Mouse (Mus musculus) B cell, adult 2 months (primary cell): ENCODE results near the gene C1qtnf9.

Source experiments
- DNase-seq, 2 experiments: peaks; one replicate each; pipeline ENCODE4 v3.0.0; 2022

Gene C1qtnf9

DNA sequence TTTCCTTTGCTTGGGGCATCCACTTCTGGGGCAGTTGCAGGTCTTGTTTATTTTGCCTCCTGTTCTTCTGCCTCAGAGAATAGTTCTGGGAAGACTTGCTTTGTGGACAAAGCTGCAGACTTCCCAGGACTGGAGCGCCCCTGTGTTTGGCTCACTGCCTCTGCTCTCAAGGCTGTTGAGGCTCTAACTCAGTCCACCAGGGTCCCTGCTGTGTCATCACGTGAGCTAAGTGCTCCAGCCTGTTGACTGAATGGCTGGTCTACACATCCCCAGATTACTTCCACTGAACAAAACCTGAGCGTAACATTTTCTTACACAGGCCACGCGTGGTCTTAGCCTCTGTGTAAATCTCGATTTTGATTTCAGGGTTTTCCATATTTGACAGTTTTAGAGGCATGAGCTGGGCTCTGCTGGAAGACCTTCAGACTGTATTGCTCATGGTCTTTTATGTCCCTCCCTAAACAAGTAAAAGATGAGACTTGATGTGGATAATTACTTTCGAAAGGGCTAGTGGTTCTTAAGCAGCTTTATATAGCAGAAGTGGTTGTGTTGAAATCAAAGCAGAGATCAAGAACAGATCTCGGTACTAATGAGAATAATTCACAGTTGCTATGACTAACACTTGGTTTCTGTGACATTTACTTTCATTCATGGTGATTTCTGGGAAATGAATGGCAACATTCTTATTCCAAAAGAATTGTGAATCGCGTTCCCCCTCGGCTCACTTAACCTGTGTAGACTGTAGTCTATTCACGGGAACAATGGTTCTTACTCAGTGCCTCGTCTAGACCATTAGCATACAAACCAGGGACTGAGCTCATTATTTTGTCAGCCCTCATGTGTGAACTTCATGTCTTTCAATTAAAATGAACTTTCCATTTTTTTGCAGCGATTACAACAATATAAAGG is 14.8 kb upstream of the C1qtnf9 start:
- DNase-seq: no peak

DNA sequence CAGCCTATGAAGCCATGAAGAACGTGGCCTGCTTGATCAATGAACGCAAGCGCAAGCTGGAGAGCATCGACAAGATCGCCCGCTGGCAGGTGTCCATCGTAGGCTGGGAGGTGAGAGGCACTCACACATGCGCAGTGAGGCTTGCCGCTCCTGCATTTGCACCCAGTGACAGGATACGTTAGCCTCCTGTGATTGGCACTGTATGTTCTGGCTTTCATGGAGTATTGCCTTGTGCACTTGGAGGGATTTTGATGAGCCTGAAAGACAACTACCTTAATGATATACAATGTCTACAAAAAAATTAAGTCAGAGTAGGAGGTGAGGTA is 14.2 kb upstream of the C1qtnf9 start:
- no peak for DNase-seq

GRCm38 (mm10) chr14:60754656-60755055 is 13.3 kb upstream of the C1qtnf9 start:
- DNase-seq: no peak

DNA sequence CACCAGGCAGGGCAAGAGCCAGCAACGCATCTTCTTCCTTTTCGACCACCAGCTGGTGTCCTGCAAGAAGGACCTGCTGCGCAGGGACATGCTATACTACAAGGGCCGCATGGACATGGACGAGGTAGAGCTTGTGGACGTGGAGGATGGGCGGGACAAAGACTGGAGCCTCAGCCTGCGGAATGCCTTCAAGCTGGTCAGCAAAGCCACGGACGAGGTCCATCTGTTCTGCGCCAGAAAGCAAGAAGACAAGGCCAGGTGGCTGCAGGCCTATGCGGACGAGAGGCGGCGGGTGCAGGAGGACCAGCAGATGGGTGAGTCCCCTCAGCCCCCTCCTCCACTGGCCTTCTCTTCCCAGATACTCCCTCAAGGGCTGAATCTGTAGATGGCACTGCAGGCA is 11.7 kb upstream of the C1qtnf9 start:
- DNase-seq: no peak

- DNase-seq: no peak
Observed at GRCm38 (mm10) chr14:60757265-60757664, 10.7 kb upstream of the C1qtnf9 start.

DNA sequence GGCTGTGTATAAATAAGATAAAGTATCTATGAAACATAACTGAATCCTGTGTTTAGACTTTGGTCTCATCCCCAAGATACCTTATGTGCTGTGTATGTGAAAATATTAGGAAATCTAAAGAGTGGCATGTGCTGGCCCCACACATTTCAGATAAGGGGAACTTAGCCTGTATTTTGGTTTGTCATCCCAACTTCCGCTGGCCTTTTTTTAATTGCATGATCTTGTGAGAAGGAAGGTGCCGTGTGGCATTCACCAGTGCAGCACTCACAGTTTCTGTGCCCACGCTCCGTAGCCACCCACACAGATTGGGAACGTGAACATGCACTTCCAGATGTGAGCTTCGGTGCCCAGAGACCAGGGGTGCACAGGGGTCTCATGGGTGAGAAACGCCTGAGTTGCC is 10.2 kb upstream of the C1qtnf9 start:
- DNase-seq: no peak

GRCm38 (mm10) chr14:60759097-60759496 is 8.8 kb upstream of the C1qtnf9 start:
- DNase-seq: no peak

DNA sequence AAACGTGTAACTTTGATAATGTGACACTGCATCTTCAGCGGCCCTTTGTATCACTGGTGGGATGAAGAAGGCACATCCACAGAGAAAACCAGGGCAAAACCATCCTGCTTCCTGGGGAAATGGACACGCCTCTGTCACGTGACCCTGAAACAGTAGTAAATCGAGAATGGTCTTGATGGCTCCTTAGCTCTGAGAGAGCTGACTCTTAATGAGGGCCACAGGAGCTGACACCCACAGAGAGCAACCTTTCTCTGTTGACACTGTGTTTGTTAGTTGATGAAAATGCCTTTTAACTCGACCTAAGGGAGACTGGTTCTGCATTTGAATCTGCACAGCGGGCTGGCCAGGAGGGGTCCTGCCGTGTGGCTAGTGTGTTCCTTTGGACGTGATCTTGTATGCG is 6.1 kb upstream of the C1qtnf9 start:
- DNase-seq: no peak

DNA sequence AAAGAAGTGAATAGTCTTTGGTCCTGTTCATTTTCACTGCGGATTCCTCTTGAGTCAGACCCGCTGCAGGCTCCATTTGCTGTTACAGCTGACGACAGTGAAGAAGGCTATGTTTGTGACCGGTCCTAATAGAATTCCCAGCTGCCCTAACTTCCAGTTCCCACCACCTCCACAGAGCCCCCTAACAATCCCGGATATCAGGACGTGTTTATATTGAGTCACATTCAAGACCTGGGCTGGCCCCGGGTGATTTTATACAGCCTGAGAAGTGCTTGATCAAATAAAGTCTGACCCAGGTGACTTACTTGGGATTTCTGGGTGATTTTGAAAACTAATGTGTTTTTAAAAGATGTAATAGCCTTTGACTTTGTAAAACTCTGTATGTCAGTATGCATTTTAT is 5.2 kb upstream of the C1qtnf9 start:
- no peak for DNase-seq

DNA sequence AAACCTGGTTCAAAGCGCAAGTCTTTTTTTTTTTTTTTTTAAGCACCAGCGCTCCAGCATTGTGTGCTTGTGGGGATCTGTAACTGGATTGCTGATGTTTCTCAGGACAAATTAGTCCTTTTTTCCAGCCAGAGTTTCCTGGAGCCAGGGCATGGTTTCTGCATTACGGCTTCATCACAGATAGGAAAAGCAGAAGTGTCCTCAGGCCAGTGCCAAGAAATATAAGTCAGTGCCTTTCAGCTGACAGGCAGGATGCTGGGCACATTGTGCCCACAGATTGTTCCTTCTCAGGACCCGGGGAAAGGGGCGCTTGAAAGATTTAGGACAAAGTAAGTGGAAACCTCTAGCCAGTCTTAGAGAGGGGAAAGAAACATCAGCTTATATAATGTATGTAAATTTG is 4.2 kb upstream of the C1qtnf9 start:
- DNase-seq: no peak

DNA sequence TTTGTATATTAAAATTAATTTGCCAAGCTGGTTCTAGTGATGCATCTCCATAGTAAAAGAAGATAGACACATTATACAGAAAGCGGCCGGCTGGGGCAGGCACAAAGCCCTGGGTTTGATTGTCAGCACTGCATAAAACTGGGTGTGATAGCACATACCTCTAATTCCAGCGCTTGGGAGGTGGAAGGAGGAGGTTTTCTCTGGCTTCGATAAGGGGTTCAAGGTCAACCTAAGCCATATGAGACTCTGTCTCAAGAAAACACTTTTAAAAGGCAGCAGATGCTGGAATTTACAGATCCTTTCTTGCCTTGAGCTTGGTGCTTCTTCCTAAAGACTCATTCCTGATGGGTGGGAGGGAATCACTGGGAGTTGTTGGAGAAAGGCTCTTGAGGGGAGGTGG is 3.4 kb upstream of the C1qtnf9 start:
- DNase-seq: no peak

DNA sequence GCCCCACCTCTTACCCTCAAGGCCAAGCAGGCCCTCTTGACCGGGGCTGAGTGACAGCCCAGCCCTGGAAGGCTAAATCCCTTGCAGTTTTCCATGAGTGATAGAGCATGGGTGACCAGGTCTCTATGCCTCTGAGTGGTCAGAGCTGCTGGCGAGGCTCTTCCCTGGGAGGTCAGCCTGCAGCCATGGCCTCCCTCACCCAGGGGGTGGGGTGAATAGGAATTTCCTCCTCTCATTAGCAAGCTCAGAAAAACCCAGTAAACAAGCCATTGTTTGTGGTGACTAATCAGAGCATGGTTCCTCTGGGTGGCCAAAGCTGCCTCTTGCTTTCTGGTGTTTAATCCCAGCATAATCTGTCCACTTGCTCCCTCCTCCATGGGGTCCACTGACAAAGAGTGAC is 2.9 kb upstream of the C1qtnf9 start:
- DNase-seq: no peak

- no peak for DNase-seq
Observed at GRCm38 (mm10) chr14:60769340-60769739, 1.4 kb downstream of the C1qtnf9 start.

- no peak for DNase-seq
Observed at GRCm38 (mm10) chr14:60770594-60770993, 2.7 kb downstream of the C1qtnf9 start.

- peak; percentile 85 to 87 for DNase-seq
Observed at GRCm38 (mm10) chr14:60771057-60771456, 3.1 kb downstream of the C1qtnf9 start.

- DNase-seq: peak; percentile 23 to 26
Observed at GRCm38 (mm10) chr14:60773476-60773875, 5.5 kb downstream of the C1qtnf9 start.

DNA sequence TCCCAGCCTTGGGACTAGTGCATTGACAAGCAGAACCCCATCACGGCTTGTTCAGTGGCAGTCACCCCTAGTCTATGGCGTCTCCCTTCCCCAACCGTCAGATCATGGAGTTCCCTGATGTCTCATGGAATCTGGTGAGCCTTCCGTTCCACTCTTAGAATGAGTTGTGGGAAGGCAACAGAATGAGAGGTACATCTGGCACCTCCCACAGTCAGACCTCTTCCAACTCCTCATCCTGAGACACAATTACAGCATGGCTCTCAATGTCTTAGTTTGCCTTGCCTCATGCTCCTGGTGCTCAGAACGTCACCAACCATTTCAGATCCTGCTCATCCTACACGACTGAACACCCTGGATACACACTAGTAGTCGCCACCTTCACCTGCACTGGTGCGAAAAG is 8.6 kb downstream of the C1qtnf9 start:
- DNase-seq: no peak

GRCm38 (mm10) chr14:60777485-60777919 is 9.6 kb downstream of the C1qtnf9 start:
- no peak for DNase-seq

DNA sequence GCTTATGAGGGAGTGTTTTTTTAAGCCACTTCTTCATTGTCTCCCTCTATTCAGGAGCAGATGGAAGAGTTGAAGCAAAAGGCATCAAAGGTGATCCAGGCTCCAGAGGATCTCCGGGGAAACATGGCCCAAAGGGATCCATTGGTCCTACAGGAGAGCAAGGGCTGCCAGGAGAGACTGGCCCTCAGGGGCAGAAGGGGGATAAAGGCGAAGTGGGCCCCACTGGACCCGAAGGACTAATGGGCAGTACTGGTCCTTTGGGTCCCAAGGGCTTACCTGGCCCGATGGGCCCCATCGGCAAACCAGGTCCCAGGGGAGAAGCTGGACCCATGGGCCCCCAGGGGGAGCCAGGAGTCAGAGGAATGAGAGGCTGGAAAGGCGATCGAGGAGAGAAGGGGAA is 11.3 kb downstream of the C1qtnf9 start:
- no peak for DNase-seq

- no peak for DNase-seq
Observed at GRCm38 (mm10) chr14:60782121-60782656, 14.3 kb downstream of the C1qtnf9 start.

- DNase-seq: no peak
Observed at GRCm38 (mm10) chr14:60783196-60783595, 15.3 kb downstream of the C1qtnf9 start.

DNA sequence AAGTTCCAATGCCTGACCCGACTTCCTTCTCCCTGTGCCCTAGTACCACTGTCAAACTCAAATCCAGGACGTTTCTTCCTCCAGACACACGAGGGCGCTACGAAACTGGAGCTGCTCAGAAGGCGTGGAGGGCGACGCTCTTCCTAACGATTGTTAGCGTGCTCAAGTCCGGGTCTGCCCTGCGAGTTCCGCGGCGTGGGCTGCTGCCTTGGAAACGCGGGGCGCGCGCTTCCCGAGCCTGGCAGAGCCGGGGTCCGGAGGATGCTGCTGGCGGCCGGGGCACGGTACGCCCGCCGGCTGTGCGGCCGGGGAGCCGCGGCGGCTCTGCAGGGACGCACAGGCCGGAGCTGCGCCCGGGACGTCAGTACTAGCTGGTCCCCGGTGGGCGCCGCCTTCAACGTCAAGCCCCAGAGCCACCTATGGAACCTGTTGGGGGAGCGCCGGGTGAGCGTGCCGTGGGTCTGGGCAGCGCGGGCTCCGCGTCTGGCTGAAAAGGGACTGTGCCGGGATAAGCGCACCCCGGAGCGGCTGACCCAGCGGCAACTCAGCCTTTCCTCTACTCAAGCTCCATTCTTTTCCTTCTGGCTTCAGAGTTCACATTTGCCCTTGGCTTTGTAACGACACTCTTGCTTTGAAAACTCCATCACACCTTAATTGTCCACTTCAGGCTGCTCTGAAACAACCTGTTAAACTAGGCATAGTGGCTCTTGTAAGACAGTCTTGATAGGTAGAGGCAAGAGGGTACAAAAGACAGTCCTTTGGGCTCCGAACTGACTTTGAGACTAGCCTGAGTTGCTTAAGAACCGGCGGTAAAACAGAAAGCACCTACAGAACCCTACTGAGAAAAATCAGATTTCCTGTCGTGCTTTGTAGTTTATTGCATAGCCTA is 16.7 kb downstream of the C1qtnf9 start, which contains the start of gene Mipep:
Gene Mipep, plus strand, starts transcription at position 147 of the 889 bp plus-strand sequence.
- peak; percentile 86 to 87 for DNase-seq

DNA sequence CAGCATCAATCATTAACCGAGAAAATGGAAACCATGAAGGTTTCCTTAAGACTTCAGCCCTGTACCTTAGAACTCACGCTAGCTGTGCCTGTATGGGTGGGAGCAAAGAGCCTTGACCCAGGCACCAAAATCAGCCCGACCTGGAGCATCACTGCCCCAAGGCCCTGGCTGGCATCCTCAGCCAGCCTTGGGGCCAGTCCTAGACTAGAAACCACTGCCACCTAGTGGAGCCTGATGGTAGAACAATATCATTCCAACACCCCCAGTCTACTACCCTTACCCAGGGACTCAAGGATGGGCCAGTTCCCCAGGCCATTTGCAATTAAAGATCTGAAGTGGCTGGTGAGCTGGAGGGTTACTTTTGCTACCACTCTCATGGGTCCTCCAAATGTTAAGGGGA is 22.2 kb downstream of the C1qtnf9 start:
- peak; percentile 75 to 77 for DNase-seq
